Mouse (Mus musculus) right cerebral cortex, postnatal 4 days (tissue): Measurements from ENCODE around the gene Tm4sf19.

Source experiments
- DNase-seq: peaks from one replicate; pipeline ENCODE4 v3.0.0-alpha.2; 2022

Tm4sf19 gene

GRCm38 (mm10) chr16:32400267-32400666 is at the start of gene Tm4sf19:
Tm4sf19 (plus strand) TSS chr16:32400506.
- DNase-seq = no peak

- no peak for DNase-seq
These were observed 49.5 kb upstream of the Tm4sf19 start for GRCm38 (mm10) chr16:32350776-32351175.

- no peak for DNase-seq
These were observed 36.8 kb upstream of the Tm4sf19 start for GRCm38 (mm10) chr16:32363530-32363929.

- peak; percentile 18 for DNase-seq
These were observed 29.0 kb upstream of the Tm4sf19 start for GRCm38 (mm10) chr16:32371351-32371750.

- DNase-seq = no peak
These were observed 20.7 kb upstream of the Tm4sf19 start for GRCm38 (mm10) chr16:32379575-32379974.

GRCm38 (mm10) chr16:32382901-32383300 is 17.4 kb upstream of the Tm4sf19 start:
- DNase-seq = no peak

GRCm38 (mm10) chr16:32384885-32385284 is 15.4 kb upstream of the Tm4sf19 start:
- no peak for DNase-seq

GRCm38 (mm10) chr16:32386826-32387225 is 13.5 kb upstream of the Tm4sf19 start:
- DNase-seq = no peak

- no peak for DNase-seq
These were observed 11.3 kb upstream of the Tm4sf19 start for GRCm38 (mm10) chr16:32389049-32389448.

GRCm38 (mm10) chr16:32389841-32390240 is 10.5 kb upstream of the Tm4sf19 start:
- DNase-seq = no peak

- DNase-seq = no peak
These were observed 9.4 kb upstream of the Tm4sf19 start for GRCm38 (mm10) chr16:32390882-32391281.

GRCm38 (mm10) chr16:32395679-32396540 is 4.4 kb upstream of the Tm4sf19 start:
- no peak for DNase-seq

- no peak for DNase-seq
These were observed 3.8 kb upstream of the Tm4sf19 start for GRCm38 (mm10) chr16:32396541-32396835.

GRCm38 (mm10) chr16:32398206-32398605 is 2.1 kb upstream of the Tm4sf19 start:
- DNase-seq = no peak

GRCm38 (mm10) chr16:32401335-32401965 is 1.1 kb downstream of the Tm4sf19 start:
- DNase-seq = no peak

GRCm38 (mm10) chr16:32402818-32403217 is 2.5 kb downstream of the Tm4sf19 start:
- DNase-seq = no peak

GRCm38 (mm10) chr16:32405716-32406115 is 5.4 kb downstream of the Tm4sf19 start:
- no peak for DNase-seq

- DNase-seq = no peak
These were observed 6.4 kb downstream of the Tm4sf19 start for GRCm38 (mm10) chr16:32406671-32407070.

- no peak for DNase-seq
These were observed 7.4 kb downstream of the Tm4sf19 start for GRCm38 (mm10) chr16:32407730-32408129.

- no peak for DNase-seq
These were observed 17.2 kb downstream of the Tm4sf19 start for GRCm38 (mm10) chr16:32417457-32417856.

GRCm38 (mm10) chr16:32419517-32420483 is 19.5 kb downstream of the Tm4sf19 start, which contains the start of gene Tctex1d2:
Tctex1d2 (plus strand) TSS chr16:32419702.
- peak; percentile 89 for DNase-seq

- no peak for DNase-seq
These were observed 27.2 kb downstream of the Tm4sf19 start for GRCm38 (mm10) chr16:32427506-32427905.

GRCm38 (mm10) chr16:32430474-32431046 is 30.3 kb downstream of the Tm4sf19 start, which contains the start of gene Pcyt1a:
Pcyt1a (plus strand) TSS chr16:32430921.
- peak; percentile 91 for DNase-seq
